Mouse (Mus musculus) liver, adult 2 months (tissue): ENCODE results near the gene Snx10. TPM values are rescaled to one million over a fixed set of nuclear protein-coding genes. Genes with fewer than 3 reads are reported as not detected.

Experiments
- DNase-seq: peaks from one replicate; pipeline ENCODE4 v3.0.0-alpha.2; 2011; ENCODE audit warnings: low read depth, low spot score; ENCODE audit errors: extremely low read depth
- H3K27ac ChIP-seq: fragments of 200-500 bp; replicated peaks from 2 replicates; pipeline ENCODE4 v1.5.1; 2012; ENCODE audit warnings: low read depth, mild to moderate bottlenecking, control low read depth, inconsistent platforms, low read length; ENCODE audit not compliant: insufficient read depth
- H3K27me3 ChIP-seq: fragments of 200-500 bp; 2 replicates; pipeline ENCODE4 v1.6.1; 2012; ENCODE audit warnings: mild to moderate bottlenecking, moderate library complexity, low read length, inconsistent platforms; ENCODE audit not compliant: control insufficient read depth, insufficient read depth
- H3K36me3 ChIP-seq: fragments of 200-500 bp; 2 replicates; pipeline ENCODE4 v1.6.1; 2012; ENCODE audit warnings: low read length, inconsistent platforms; ENCODE audit not compliant: control insufficient read depth, insufficient read depth
- H3K4me1 ChIP-seq: fragments of 200-500 bp; 2 replicates; pipeline ENCODE4 v1.6.1; 2011; ENCODE audit warnings: low read length; ENCODE audit not compliant: control insufficient read depth, insufficient read depth
- H3K4me3 ChIP-seq: fragments of 200-500 bp; 2 replicates; pipeline ENCODE4 v1.5.1; 2011; ENCODE audit warnings: low read depth, mild to moderate bottlenecking, control low read depth, low read length, moderate library complexity; ENCODE audit not compliant: insufficient read depth
- H3K79me2 ChIP-seq: fragments of 200-500 bp; 2 replicates; pipeline ENCODE4 v1.6.1; 2012; ENCODE audit warnings: inconsistent platforms, mild to moderate bottlenecking, low read length, moderate library complexity; ENCODE audit not compliant: control insufficient read depth, insufficient read depth
- H3K9ac ChIP-seq: fragments of 200-500 bp; 2 replicates; pipeline ENCODE4 v1.6.1; 2012; ENCODE audit warnings: low read depth, mild to moderate bottlenecking, control low read depth, inconsistent platforms, low read length
- CTCF ChIP-seq: fragments of 200-500 bp; IDR thresholded peaks from 2 replicates; pipeline ENCODE4 v1.5.1; 2011; ENCODE audit warnings: low read depth, low read length, control low read depth
- POLR2A ChIP-seq: fragments of 200-500 bp; IDR thresholded peaks from 2 replicates; pipeline ENCODE4 v1.6.1; 2011; ENCODE audit warnings: low read length, control low read depth; ENCODE audit not compliant: insufficient read depth; ENCODE audit errors: extremely low read depth
- WGBS: fragments of 180-500 bp; shearing (Covaris S2); methylation state at CpG from one replicate; pipeline ENCODE4 v1.1.7; 2018; 5-methylcytosine and 5-hydroxymethylcytosine counted together
- polyA plus RNA-seq: library from polyadenylated mRNA; depleted of rRNA; stranded (reverse); fragments of >200 nt; gene quantifications from 2 replicates; pipeline ENCODE4 v1.2.3, GENCODE M21; 2012
- total RNA-seq: library from RNA; depleted of rRNA; stranded (reverse); fragments of >200 nt; gene quantifications from 2 replicates; pipeline ENCODE4 v1.2.3, GENCODE M21; 2014

Snx10 gene
- total and polyA plus RNA-seq, 2 experiments, result 3.7 to 33.7 TPM

DNA sequence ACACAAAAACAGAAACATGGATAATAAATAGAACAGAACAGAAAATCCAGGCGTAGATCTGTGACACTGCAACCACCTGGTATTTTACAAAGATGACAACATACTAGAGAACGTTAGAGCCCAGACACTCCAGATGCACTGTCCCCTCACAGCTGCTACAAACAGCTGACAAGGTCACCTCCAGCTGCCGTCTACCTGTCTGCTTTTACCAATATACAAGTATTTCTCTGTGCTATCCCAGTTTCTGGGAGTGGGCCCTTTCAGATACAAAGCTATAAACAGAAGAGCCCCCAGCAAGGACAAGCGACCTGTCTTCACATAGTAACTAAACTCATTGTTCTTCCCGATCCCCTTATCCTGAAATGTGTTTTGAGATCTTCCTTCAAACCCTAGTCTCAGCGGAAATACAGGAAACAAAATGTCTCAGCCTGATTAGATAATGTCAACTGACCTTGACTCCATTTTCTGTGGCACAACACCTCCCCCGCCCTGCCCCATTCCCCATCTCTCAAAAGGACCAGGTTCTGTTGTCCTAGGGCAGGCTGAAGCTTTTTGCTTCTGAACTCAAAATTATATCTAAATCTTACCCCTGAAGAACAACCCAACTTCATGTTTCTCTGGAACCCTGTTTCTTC lies 37.5 kb upstream of the Snx10 start:
- no peaks in the 10 kb centered on the region for H3K27me3 ChIP-seq
- WGBS, result 62% methylated on average over 7 of the region's 7 CpGs
- no peak for TF ChIP-seq POLR2A

DNA sequence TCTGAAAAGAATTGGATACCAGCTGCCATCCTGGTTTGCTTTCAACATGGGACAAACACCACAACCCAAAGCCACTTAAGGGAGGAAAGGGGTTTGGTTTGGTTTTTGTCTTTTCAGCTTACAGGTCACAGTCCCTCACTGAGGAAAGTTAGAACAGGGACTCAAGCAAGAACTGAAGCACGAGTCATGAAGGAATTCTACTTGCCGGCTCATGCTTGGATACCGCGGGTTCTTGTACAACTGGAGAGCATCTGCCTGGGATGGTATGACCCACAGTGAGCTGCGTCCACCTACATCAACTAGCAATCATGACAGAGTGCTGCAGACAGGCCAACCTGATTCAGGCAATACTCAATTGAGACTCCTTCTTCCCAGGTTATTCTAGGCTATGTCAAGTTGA lies 37.0 kb upstream of the Snx10 start:
- no peak for DNase-seq
- TF ChIP-seq CTCF (no peak), POLR2A (no peak)
- Histone ChIP-seq H3K4me3 (no peak overlapping the region), H3K27me3 (no peaks in the 10 kb centered on the region), H3K36me3 (peaks cover 6% of the 10 kb centered on the region; the same call in 1 of the 2 replicates), H3K79me2 (no peaks in the 10 kb centered on the region), H3K4me1 (no peaks in the 10 kb centered on the region), H3K27ac (no peak overlapping the region), H3K9ac (no peak overlapping the region)
- 95% methylated on average over 5 of the region's 5 CpGs for WGBS

More for the DNA sequence above, 37.5 kb upstream of the Snx10 start:
- H3K4me1 ChIP-seq, result no peaks in the 10 kb centered on the region
- DNase-seq, result no peak
- H3K36me3 ChIP-seq, result peaks cover 12% of the 10 kb centered on the region
- H3K4me3 ChIP-seq, result no peak overlapping the region
- no peak overlapping the region for H3K9ac ChIP-seq
- no peak overlapping the region for H3K27ac ChIP-seq
- H3K79me2 ChIP-seq, result no peaks in the 10 kb centered on the region

DNA sequence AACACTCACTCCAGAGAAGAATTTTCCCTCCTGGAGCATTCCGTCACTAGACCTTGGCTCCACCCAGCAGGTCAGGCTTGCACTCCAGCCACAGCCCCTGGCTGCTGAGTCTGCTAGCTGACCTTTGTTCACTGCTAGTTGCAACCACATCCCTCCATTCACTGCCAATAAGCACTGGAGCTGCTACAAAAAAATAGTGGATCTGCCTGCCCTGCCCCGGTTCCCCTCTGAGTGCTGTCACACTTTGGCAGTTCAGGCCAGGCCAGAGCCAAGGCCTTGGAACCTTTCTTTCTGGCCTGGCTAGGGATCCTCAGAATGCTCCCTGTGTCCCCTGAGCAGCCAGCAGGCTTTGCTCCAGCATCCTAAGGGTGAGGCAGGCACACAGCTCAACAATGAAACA lies 33.9 kb upstream of the Snx10 start:
- no peak overlapping the region for H3K9ac ChIP-seq
- H3K36me3 ChIP-seq, result no peaks in the 10 kb centered on the region
- peak; percentile 95 for DNase-seq
- no peaks in the 10 kb centered on the region for H3K79me2 ChIP-seq
- H3K27me3 ChIP-seq, result no peaks in the 10 kb centered on the region
- 18% methylated on average over 2 of the region's 2 CpGs for WGBS
- H3K4me1 ChIP-seq, result no peaks in the 10 kb centered on the region
- TF ChIP-seq CTCF, result no peak
- no peak for TF ChIP-seq POLR2A
- H3K4me3 ChIP-seq, result no peak overlapping the region
- H3K27ac ChIP-seq, result no peak overlapping the region

DNA sequence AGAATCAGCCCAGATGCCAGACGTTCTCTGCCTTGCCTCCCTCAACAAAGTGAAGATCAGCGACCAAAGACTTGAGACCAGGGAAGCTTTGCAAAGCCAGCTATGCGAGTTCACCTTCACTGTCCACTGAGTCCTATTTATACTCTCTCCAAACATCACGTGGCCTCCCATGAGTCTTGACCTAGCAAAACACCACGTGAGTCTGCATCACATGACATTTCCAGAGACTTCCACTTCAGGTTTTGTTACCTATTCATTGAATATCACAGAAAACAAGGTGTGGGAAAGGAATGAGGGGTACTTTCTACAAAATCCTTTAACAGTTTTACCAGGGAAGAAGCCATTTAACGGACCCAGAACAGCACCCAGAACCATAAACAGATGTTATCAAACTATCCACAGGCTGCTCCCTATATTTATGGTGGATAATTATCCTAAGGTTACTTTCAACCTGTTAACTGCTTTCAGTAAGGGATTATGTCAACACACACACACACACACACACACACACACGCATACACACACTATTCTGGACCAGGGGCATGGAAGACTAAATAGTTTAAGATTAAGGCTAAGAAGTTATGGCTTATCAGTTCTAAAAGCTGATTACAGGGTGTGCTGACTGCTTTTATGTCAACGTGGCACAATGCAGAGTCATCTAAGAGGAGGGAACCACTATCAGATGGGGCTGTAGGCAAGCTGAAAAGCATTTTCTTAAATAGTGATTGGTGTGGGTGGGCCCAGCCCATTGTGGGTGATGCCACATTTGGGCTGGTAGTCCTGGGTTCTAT lies 26.2 kb upstream of the Snx10 start:
- Histone ChIP-seq H3K9ac (no peak overlapping the region), H3K4me3 (no peak overlapping the region), H3K27ac (no peak overlapping the region), H3K27me3 (no peaks in the 10 kb centered on the region), H3K4me1 (no peaks in the 10 kb centered on the region), H3K79me2 (no peaks in the 10 kb centered on the region), H3K36me3 (no peaks in the 10 kb centered on the region)
- no peak for DNase-seq
- 75% methylated on average over 8 of the region's 8 CpGs for WGBS
- TF ChIP-seq POLR2A (no peak), CTCF (no peak)

DNA sequence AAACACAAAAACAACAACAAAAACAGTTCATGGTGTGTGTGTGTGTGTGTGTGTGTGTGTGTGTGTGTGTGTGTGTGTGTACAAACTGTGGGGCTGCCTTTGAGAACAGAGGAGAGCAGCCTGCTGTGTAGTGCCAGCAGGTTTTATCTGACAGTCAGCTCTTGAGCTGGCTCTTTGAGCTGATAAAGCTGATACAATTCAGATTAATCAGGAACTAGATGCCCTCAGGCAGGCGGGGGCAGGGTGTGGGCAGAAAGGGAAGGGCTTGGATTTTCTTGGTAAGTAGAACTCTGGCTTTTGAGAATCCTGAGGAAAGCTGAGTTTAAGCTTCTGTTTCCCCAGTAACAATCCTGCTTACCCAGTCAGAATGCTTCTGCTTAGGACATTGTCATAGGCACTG lies 18.0 kb upstream of the Snx10 start:
- H3K27ac ChIP-seq, result no peak overlapping the region
- TF ChIP-seq CTCF (no peak), POLR2A (no peak)
- H3K79me2 ChIP-seq, result no peaks in the 10 kb centered on the region
- no peaks in the 10 kb centered on the region for H3K27me3 ChIP-seq
- H3K36me3 ChIP-seq, result no peaks in the 10 kb centered on the region
- no peak overlapping the region for H3K4me3 ChIP-seq
- no peak overlapping the region for H3K9ac ChIP-seq
- WGBS, result 89% methylated on average over 1 of the region's 1 CpGs
- DNase-seq, result no peak
- no peaks in the 10 kb centered on the region for H3K4me1 ChIP-seq

DNA sequence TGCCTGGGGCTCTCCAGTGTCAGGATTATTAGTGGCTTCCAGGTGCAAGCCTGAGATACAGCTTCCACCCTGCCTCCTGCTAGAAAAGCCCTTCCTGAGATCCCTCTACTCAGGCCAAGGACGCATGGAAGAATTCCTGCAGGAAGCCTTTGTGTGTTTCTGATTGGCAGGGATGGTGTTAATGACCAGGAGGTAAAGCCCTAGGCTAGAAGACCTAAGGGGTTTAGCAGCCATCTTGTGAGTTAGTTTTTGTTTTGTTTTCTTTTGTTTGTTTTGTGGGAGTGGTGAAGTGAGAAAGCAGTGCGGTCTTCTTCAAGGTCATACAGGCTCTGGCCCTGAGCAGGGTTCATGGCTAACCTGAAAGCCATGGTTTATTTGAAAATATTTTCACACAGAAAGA lies 16.1 kb upstream of the Snx10 start:
- Histone ChIP-seq H3K4me3 (no peak overlapping the region), H3K79me2 (no peaks in the 10 kb centered on the region), H3K27ac (no peak overlapping the region), H3K36me3 (no peaks in the 10 kb centered on the region), H3K27me3 (no peaks in the 10 kb centered on the region), H3K4me1 (no peaks in the 10 kb centered on the region), H3K9ac (no peak overlapping the region)
- TF ChIP-seq POLR2A, result no peak
- no peak for TF ChIP-seq CTCF
- whole genome bisulfite sequencing, result 79% methylated on average over 2 of the region's 2 CpGs
- no peak for DNase-seq
